7 mouse cellular contexts compared by ENCODE assay signal in the genomic region with DNA sequence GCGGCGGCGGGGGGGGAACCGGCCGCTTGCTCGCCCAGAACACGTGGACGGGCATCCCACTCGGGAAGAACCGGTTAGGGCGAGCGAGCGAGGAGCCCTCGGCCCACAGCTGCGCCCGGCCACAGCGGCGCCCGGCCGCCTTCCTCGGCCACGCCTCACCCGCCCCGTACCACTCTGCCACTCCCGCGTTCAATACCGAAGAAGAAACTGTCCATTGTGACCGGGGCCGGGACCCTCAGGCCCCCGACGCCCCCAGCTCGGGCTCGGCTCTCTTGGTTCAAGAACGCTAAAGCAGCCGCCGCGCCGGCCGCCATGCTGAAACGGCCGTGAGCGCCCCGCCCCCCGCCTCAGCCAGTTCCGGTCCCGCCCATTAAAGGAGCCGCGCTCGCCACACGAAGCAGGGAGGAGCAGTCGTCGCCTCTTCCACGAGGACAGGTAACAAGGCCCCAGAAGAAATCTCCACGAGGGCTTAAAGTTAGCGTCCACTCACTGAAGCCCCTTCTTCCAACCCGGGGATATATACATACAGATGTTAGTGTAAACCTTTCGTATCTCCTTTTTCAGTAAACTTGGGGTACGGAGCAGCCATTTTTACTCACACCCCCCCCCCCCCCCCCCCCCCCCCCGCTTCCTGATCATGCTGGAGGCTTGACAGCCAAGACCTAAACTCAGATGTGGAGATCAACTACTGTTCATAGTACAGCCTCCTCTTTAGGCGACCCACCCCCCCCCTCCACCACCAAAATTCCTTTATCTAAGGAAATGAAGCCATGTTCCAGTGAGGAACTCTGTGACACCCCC. TPM values are rescaled to one million over a fixed set of nuclear protein-coding genes. Genes with fewer than 3 reads are reported as not detected.
DNase-seq lines count a peak whose midpoint lies in the region; ATAC-seq and TF ChIP-seq lines count a peak whose summit lies in the region.

A gene (minus strand): TSS at position 349 of the 801 bp plus-strand sequence.

- TF ChIP-seq POLR2A in cortical plate, adult 2 months (IDR thresholded peaks at IDR 0.05; ENCODE audit: extremely low read depth, insufficient read depth, low read length), result no peak

- TF ChIP-seq CTCF in cortical plate, adult 2 months (IDR thresholded peaks at IDR 0.05; ENCODE audit: extremely low read depth, insufficient read depth, low read length), result no peak

- peak; percentile 91 for DNase-seq in adipocyte (ENCODE audit: low spot score)
- DNase-seq in gastrocnemius, postnatal 10 days, result peak; percentile 88
- peak; percentile 95 for DNase-seq in induced T-regulatory cell, adult 2 months (ENCODE audit: low read depth)
- DNase-seq in left cerebral cortex, postnatal 10 days (ENCODE audit: extremely low spot score in 1 of 2, low spot score in 2 of 2), result peak; percentile 65 to 91
- peak; percentile 80 for DNase-seq in right cerebral cortex, postnatal 25 days

- intact Hi-C loops in left cerebral cortex, postnatal 10 days (cut with DNase I), result loop anchor here (2.0 kb wide), 1 partner anchor 529 kb away; no protein-coding TSS in a partner anchor

- 0 out of 2 replicates have a peak, but pooled peaks cover 2% of the 10 kb centered on the region for H3K4me1 ChIP-seq in cortical plate, adult 2 months (ENCODE audit: control insufficient read depth, insufficient read depth, low read length)

- peak within 1 kb of the TSS; percentile 57 for H3K4me3 ChIP-seq in cortical plate, adult 2 months (ENCODE audit: insufficient read depth, low read length)

- H3K27ac ChIP-seq in cortical plate, adult 2 months (ENCODE audit: insufficient read depth, low read length), result no peak within 1 kb of the TSS

- ATAC-seq in megakaryocyte-erythroid progenitor cell, adult 5-6 weeks (replicated peaks; ENCODE audit: low FRiP score, low TSS enrichment, poor library complexity, severe bottlenecking), result peak; percentile 65

RNA-seq across cellular contexts. Expression of the gene that starts here (rescaled TPM):
- 14.3 and 15.8 TPM in 2 replicates for polyA plus RNA-seq in cortical plate, adult 2 months (2012; rRNA removed)
- total RNA-seq in gastrocnemius, postnatal 10 days (2021), result 10 to 100 TPM; 19.0 to 21.0 TPM
- total RNA-seq in left cerebral cortex, postnatal 10 days (2021), result 10 to 100 TPM in 1 of 2 experiments, 1 to 10 TPM in 1; 9.7 to 11.1 TPM
- 124 and 184 TPM in 2 replicates for total RNA-seq in megakaryocyte-erythroid progenitor cell, adult 5-6 weeks (2014; fragmentation: Nextera tagmentation)
- 123 and 135 TPM in 2 replicates for total RNA-seq in megakaryocyte-erythroid progenitor cell, adult 5-6 weeks (2017)

Comparison
In these comparisons a context has a peak if more than half of its experiments do, and no peak if none do; other contexts are left out.
1. RNA of the gene that starts here (total RNA-seq): 123 to 184 TPM in megakaryocyte-erythroid progenitor cell, adult 5-6 weeks; 19.0 to 21.0 TPM in gastrocnemius, postnatal 10 days and 9.7 to 11.1 TPM in left cerebral cortex, postnatal 10 days; every median in the first group is over 4 times any median in the second.
2. Peak in every context shown above with its lines, with median percentiles within 50 percentile points of each other: DNase-seq.